Mouse (Mus musculus) frontal cortex, postnatal 36 days (tissue): ENCODE results near the gene Msi2.
A peak's percentile ranks its signal among the peaks of the same experiment; 100 is the strongest.

Experiments
- DNase-seq, 2 experiments: peaks; one replicate each; pipeline ENCODE4 v3.0.0; 2022; ENCODE audit warnings: low spot score in 2 of 2

Gene Msi2

GRCm38 (mm10) chr11:88713479-88713878 is 4.8 kb downstream of the Msi2 start:
- no peak for DNase-seq

GRCm38 (mm10) chr11:88709876-88710614 is 8.3 kb downstream of the Msi2 start:
- no peak for DNase-seq

GRCm38 (mm10) chr11:88707228-88707775 is 11.0 kb downstream of the Msi2 start:
- no peak for DNase-seq

- DNase-seq: no peak
These were observed 13.6 kb downstream of the Msi2 start for GRCm38 (mm10) chr11:88704688-88705087.

GRCm38 (mm10) chr11:88703220-88703619 is 15.1 kb downstream of the Msi2 start:
- DNase-seq: no peak

- no peak for DNase-seq
These were observed 16.2 kb downstream of the Msi2 start for GRCm38 (mm10) chr11:88701976-88702659.

- DNase-seq: no peak
These were observed 17.3 kb downstream of the Msi2 start for GRCm38 (mm10) chr11:88701020-88701419.

GRCm38 (mm10) chr11:88700202-88700711 is 18.1 kb downstream of the Msi2 start:
- DNase-seq: no peak

- DNase-seq: no peak
These were observed 24.1 kb downstream of the Msi2 start for GRCm38 (mm10) chr11:88693905-88694893.

- no peak for DNase-seq
These were observed 25.1 kb downstream of the Msi2 start for GRCm38 (mm10) chr11:88693002-88693769.

- DNase-seq: no peak
These were observed 25.9 kb downstream of the Msi2 start for GRCm38 (mm10) chr11:88692374-88692773.

GRCm38 (mm10) chr11:88690556-88691287 is 27.6 kb downstream of the Msi2 start:
- DNase-seq: no peak

GRCm38 (mm10) chr11:88689831-88690459 is 28.4 kb downstream of the Msi2 start:
- no peak for DNase-seq

GRCm38 (mm10) chr11:88688644-88689043 is 29.7 kb downstream of the Msi2 start:
- no peak for DNase-seq

- no peak for DNase-seq
These were observed 30.6 kb downstream of the Msi2 start for GRCm38 (mm10) chr11:88687711-88688110.

GRCm38 (mm10) chr11:88687010-88687409 is 31.3 kb downstream of the Msi2 start:
- no peak for DNase-seq

GRCm38 (mm10) chr11:88686061-88686460 is 32.3 kb downstream of the Msi2 start:
- DNase-seq: no peak

GRCm38 (mm10) chr11:88683026-88683770 is 35.1 kb downstream of the Msi2 start:
- DNase-seq: peak in 1 of 2 experiments; percentile 19

- DNase-seq: no peak
These were observed 41.0 kb downstream of the Msi2 start for GRCm38 (mm10) chr11:88677350-88677749.
